Mouse (Mus musculus) cerebellum, adult 2 months (tissue): ENCODE data around the gene Kirrel3.

Source experiments
- CTCF ChIP-seq: fragments of 200-500 bp; IDR thresholded peaks from 2 replicates; pipeline ENCODE4 v1.5.1; 2011; ENCODE audit warnings: low read depth, mild to moderate bottlenecking, control low read depth, low read length, moderate library complexity, borderline replicate concordance; ENCODE audit not compliant: insufficient read depth
- POLR2A ChIP-seq: fragments of 200-500 bp; IDR thresholded peaks from 2 replicates; pipeline ENCODE4 v1.6.1; 2011; ENCODE audit warnings: low read length, control low read depth, borderline replicate concordance; ENCODE audit not compliant: insufficient read depth

DNA sequence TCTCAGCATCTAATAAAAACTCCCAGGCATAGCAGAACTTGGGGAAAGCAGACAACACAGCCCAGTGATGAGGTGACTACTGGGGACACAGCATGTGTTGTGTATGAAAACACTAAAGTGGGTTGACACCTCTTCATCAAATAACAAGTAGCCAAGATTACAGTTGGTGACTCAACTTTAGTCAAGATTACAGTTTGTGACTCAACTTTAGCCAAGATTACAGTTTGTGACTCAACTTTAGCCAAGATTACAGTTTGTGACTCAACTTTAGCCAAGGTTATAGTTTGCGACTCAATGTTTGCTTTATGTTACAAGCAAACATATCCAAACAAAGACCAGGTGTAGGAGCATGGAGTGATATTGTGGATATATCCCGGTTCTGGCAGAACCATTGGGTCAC lies 7.2 kb upstream of the Kirrel3 start:
- TF ChIP-seq CTCF, result no peak
- TF ChIP-seq POLR2A, result no peak
